Mouse (Mus musculus): ENCODE results near the gene Cacnb2. TPM values are rescaled to one million over a fixed set of nuclear protein-coding genes. Genes with fewer than 3 reads are reported as not detected.

The Cacnb2 gene
- total RNA-seq, 2 experiments from 2014 or later = 0.70 to 1.4 TPM

DNA sequence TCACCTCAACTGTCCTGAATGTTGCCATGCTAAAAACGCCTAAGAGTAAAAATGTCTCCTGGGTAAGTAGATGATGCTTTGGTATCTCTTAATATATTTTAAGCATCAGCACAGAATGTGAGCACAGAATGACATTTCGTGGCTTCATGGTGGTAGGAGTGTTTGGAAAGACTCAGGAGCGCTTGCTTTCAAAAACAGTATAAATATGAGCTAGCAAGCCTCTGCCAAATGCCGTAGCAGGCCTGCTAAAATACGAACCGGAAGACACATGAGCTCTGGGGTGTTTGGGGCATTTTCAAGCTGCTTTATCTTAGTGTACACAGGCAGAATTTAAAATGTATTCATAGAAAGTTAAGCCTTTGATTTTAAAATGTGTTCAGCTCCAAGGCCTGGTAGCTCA is 161.0 kb downstream of the Cacnb2 start:
- intact Hi-C loops (cut with DNase I; ENCODE audit: low total_unique reads) = no loop called here
- DNase-seq = no peak

DNA sequence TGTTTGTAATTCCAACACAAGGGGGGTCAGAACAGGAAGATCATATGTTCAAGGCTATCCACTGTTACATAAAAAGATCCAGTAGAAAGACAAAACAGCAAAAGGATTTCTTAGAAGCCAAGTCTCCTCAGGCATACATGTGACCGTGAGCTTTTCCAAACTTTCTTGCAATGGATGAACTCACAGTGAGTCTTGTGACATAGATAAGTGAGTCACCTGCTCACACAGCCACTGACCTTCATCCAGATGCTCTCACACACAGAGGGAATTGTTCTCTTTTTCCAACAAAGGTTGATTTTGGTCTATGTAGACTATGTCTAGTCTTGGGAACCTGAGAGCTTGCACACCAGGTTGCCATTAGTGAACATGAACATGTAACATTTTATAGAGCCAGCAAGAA is 166.6 kb downstream of the Cacnb2 start:
- intact Hi-C loops (cut with DNase I; ENCODE audit: low total_unique reads) = no loop called here
- DNase-seq = no peak

DNA sequence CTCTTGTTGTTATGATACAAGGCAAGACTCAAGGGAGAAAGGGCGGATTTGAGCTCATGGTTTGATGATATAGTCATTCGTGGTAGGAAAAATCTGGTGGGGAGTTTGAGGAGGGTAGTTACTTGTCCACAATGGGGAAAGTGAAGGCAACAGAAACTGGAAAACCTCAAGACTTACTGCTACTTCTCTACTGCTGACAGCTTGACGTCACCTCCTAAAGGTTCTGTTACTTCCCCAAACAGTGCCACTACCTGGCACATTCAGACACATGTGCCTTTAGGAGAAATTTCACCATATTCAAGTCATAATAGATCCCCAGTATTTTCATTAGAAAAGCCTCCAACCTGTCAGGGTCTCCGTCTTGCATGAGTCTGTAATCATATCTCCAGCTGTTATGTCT is 167.7 kb downstream of the Cacnb2 start:
- intact Hi-C loops (cut with DNase I; ENCODE audit: low total_unique reads) = no loop called here
- no peak for DNase-seq

DNA sequence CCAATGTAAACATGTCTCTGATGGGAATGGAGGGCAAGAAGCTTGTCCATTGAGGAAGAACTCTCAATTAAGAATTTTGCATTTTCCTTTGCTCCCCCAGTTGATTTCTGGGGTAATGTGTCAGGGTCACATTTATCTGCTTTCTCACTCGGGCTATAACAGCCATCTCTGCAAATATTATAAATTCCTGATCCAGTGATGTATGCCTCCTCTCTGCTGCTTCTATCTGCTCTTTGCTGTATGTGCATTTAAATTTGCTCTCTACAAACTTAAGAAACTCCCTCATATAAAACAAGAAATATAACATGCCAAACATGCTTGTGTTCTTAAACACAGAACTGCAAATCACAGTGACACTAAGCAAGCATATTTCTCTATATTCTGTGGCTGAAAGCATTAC is 171.5 kb downstream of the Cacnb2 start:
- intact Hi-C loops (cut with DNase I; ENCODE audit: low total_unique reads) = no loop called here
- DNase-seq = no peak

DNA sequence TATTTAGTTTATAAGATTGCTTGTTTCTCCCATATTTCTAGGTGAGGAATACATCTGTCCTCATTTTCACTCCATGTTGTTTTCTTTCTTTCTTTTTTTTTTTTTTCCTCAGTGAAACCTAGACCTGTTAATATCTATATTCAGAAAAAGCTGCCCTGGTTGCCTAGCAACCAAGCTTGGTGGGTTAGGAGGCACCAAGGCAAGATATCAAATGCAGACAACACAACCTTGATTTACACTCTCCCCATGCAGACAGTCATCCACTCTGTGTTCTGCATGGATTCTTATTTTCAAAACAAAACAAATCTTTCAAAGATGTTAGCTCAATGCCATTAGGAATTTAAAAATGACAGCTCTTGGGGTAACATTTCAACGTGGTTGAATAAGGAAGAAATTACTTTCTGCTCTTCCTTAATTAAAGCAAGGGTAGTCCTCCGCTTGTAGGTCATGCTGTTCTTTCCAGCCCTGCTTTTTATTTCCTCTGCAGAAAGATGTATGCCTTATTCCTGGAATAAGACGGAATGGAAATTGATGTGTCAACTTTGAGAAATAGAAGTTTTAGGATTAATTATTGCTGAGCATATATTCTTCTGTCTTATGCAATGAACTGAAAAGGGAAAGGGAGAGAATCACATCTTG is 172.1 kb downstream of the Cacnb2 start:
- intact Hi-C loops (cut with DNase I; ENCODE audit: low total_unique reads) = no loop called here

DNA sequence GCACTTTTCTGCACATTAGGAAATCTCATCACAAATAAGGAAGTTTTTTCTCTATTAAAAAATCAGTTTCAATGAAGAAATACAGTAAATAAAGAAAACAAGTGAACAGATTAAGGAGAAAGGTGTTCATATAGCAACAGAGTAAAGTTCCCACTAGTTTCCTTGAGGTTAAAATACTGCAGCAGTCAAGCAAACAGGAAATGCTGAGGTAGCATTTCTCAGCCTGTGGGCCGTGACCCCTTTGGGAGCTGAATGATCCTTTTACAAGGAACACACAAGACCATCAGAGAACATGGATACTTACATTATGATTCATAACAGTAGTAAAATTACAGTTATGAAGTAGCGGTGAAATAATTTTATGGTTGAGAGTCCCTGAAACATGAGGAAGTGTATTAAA is 185.1 kb downstream of the Cacnb2 start:
- intact Hi-C loops (cut with DNase I; ENCODE audit: low total_unique reads) = no loop called here
- no peak for DNase-seq

More for the DNA sequence above, 172.1 kb downstream of the Cacnb2 start:
- no peak for DNase-seq

DNA sequence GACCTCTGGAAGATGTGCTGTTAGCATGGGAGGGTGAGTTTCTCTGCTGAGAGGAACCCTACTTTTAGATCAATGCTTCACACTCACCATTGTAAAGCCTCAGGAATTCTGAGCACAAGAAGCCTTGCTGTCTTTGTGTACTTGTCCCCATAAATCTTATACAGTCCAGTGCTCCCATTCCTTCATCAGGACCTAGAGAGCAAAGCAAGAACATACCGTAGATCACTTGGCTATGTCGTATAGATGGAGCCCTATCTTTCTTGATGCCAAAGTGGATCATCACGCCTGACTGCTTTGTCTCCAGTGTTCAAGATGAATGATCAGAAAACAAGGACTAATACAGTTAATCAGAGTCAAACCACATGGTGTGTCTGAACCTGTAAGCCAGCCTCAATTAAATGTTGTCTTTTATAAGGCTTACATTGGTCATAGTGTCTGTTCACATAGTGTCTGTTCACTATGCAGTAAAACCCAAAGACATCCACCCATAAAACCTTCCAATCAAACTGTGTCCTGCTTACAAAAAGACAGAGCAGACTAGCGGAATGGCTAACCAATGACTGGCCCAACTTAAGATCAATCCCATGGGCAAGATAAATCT is 198.7 kb downstream of the Cacnb2 start:
- intact Hi-C loops (cut with DNase I; ENCODE audit: low total_unique reads) = no loop called here
- no peak for DNase-seq

DNA sequence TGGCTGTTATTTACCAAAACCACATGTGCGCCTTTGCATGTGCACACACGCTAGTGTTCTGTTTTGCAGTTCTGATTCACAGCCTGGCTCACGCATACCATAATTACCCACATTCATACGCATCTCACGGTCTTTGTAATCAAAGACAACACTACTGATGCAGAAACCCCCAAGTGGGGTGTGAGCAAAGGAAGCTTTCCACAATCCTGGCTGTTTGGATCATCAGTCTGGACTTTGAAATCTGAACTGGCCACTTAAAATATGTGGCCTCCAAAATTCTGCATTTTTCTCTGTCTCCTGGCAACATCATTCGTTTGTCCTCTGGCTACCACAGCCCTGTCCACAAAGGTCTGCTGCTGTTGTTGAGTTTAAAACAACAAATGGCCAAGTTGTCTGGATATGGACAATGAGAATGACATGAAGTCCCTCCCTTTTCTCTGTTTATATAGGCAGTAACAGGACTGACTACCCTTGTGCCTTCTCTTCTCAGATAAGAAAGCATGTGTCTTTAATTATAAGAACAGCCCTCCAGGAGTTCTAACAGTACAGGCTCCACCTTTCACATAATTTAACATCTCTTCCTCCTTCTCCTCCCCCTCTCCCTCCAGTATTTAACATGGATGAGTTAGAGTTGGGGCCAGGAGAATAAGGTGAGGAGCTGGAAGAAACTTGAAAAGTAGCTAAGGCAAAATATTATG is 204.9 kb downstream of the Cacnb2 start:
- no peak for DNase-seq
- intact Hi-C loops (cut with DNase I; ENCODE audit: low total_unique reads) = no loop called here

DNA sequence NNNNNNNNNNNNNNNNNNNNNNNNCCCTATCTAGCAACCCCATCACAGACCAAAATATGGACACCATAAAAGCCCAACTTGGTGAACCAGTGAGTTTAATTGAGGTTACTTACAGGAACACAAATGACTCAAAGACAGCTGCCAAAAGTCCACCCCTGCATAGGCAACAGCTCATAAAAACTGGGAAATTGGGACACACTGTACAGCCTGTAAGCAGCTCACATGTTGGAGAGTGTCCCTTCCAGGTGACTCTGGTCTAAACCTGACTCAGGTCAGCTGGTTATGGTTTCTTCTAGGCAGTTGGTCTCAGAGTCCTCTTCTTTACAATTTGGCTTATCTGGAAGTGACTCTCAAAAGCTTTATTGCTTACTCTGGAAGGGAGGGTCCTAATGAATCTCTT is 212.1 kb downstream of the Cacnb2 start:
- intact Hi-C loops (cut with DNase I; ENCODE audit: low total_unique reads) = no loop called here
- no peak for DNase-seq

DNA sequence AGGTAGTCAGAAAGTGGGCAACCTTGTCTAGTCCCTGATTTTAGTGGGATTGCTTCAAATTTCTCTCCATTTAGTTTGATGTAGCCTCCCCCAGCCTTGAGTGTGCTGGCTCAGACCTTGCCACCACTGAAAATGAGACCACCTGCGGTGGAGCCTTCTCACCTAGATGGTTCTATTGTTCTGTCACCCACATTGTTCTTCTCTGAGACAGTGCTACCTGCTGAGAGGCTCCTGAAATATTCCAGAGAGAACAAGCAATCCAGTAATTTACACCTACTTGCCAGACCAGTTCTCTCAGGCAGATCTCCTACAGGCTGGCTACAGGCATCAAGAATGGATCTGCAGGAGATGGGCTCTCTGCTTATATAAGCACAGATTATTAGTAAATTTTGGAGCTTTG is 215.8 kb downstream of the Cacnb2 start:
- intact Hi-C loops (cut with DNase I; ENCODE audit: low total_unique reads) = no loop called here

DNA sequence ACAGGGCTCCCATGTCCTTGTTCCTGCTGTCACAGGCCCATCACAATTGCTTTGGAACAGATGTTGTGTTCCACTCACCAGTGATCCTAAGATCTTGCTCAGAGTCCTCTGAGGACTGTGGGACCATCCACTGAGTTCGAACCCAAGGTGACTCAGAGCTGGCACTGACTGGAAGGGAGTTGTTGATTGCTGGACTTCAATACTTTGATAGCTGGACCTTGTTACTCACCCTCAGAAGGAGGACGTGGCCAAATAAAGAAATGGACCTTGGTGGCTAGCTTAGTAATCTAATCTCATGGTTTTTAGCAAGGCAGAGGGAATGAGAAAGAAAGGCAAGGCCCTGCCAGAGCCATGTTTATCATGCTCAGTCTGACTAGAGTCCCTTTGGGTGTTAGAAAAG is 218.1 kb downstream of the Cacnb2 start:
- no peak for DNase-seq
- intact Hi-C loops (cut with DNase I; ENCODE audit: low total_unique reads) = no loop called here

More for the DNA sequence above, 215.8 kb downstream of the Cacnb2 start:
- DNase-seq = no peak

DNA sequence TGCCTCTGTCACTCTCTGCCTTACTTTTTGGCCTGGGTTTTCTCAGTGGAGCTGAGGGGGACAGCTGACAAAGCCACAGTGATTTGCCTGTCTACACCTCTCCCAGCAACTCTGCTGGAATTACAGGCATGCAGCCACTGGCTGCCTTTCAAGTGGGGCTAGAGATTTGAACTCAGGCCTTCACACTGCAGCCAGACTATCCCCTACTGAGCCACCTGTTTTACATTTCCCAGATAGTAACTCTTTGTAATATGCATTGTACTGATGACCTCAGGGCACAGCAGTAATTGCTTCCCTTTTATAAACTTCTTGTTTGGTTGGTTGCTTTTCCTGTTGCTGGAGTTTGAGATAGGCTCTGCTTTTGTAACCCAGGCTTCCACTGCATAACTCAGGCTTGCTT is 220.2 kb downstream of the Cacnb2 start:
- intact Hi-C loops (cut with DNase I; ENCODE audit: low total_unique reads) = no loop called here
- no peak for DNase-seq

DNA sequence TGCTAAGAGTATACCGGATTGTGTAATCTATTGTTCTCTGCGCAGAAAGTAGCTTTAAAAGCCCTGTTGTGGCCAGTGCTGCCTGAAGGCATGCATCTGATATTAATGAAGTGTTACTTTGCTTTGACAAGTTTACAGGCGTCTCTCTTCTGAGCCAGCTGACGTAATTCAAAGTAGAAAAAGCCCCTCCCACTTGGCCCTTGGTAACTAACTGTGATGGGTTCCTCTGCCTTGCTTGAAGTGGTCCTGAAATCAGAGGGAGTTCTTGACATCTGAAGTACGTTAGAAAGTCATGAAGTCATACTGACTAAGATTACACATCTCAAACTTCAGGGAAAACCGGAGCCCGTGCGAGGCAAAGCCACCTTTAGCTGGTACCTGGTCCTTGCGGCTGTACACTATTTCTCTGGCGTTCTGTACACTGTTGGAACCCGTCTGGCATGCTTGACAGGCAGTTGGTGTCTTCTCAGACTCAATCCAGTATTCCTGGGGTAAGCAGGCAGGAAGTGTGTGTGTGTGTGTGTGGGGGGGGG is 221.0 kb downstream of the Cacnb2 start:
- no peak for DNase-seq
- intact Hi-C loops (cut with DNase I; ENCODE audit: low total_unique reads) = no loop called here

DNA sequence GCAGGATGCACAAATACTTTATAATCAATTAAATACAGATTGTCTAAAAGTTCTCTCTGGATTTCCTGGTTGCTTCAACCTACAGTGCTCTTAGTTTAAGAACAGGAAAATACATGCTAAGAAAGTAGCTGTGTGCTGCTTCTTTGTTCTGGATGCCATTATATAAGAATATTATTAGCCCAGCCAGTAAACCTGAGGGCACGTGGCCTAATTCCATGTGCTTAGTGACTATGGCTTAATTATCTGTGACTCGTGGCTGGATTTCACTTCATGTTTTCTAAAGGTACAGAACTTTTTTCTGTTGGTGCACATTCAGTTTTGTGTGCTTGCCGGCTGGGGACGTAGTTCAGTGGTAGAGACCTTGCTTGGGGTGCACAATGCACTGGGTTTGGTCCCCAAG is 222.3 kb downstream of the Cacnb2 start:
- intact Hi-C loops (cut with DNase I; ENCODE audit: low total_unique reads) = no loop called here
- no peak for DNase-seq

DNA sequence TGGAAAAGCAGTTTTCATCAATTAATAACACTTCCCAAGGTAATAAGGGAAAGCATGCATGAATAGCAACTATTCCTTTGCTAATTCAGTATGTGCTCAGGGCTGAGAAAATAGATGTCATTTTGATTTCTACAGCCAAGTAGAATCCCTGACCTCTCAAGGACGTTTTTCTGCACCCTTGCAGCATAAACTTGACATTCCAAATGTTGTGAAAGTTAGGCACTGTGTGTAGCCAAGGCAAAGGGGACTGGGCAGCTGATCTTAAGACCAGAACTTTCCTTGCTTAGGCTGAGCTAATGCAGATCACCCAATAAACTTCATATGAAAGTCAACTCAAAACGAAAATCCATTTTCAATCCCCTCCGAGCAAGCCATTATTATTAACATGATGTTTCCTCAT is 226.6 kb downstream of the Cacnb2 start:
- intact Hi-C loops (cut with DNase I; ENCODE audit: low total_unique reads) = no loop called here

DNA sequence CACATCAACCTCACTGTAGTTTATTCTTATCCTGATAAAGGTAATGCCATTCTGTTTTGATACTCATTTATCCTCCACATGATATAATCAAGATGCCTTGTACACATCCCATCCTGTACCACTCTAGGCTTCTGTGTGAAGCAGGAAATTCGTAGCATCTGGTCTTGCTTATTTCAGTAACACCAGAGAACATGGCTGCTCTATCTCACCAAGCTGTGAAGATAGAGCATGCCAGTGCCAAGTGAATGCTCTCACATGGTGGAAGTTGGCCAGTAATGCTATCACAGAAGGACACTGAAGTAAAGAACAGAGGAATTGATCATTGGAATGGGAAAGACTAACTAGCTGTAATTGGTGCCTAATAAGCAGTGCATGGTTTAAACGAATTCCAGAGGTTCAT is 228.4 kb downstream of the Cacnb2 start:
- DNase-seq = no peak
- intact Hi-C loops (cut with DNase I; ENCODE audit: low total_unique reads) = no loop called here

More for the DNA sequence above, 226.6 kb downstream of the Cacnb2 start:
- no peak for DNase-seq

DNA sequence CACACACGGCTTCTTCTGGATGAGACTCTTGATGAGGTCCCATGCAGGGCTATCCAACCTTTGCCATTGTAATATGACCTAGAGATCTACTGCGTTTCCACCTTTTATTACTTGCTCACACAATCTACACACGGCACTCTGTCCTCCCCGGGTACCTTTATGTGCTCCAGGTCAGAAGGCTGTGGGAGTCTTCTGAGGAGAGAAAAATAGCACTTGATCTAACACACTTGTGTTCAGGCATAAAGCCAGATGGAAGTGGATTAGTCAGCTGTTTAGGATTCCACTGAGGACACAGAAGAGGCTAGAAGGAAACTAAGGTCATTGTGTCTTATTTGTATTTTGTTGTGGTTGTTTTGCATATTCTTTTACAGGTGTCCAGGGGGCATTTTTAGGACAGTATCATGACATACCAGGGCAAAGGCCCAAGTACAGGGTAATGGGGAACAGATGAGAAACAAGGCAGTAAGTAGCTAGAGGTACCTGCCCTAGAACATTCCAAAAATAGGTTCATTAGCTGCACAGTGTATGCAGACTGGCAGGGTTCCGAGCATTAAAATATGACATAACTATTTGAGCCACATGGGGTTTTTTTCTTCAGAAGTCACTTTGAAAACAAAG is 231.9 kb downstream of the Cacnb2 start:
- intact Hi-C loops (cut with DNase I; ENCODE audit: low total_unique reads) = no loop called here
- DNase-seq = no peak

DNA sequence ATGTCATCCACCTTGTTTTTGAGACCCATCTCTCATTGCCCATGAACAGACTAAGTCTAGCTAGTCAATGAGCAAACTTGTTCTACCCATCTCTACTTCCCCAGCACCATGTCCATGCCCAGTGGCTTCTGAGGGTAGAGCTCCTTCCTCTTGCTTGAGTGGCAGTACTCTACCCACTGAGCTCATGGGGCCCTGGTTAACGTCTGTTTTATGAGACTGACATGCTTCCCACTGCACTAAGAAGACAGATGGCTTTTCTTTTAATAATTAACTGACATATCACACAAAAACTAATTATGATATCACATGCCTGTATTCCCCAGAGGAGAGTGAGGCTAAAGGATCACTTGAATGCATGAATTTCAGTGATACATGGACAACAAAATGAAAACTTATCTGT is 238.4 kb downstream of the Cacnb2 start:
- intact Hi-C loops (cut with DNase I; ENCODE audit: low total_unique reads) = no loop called here

DNA sequence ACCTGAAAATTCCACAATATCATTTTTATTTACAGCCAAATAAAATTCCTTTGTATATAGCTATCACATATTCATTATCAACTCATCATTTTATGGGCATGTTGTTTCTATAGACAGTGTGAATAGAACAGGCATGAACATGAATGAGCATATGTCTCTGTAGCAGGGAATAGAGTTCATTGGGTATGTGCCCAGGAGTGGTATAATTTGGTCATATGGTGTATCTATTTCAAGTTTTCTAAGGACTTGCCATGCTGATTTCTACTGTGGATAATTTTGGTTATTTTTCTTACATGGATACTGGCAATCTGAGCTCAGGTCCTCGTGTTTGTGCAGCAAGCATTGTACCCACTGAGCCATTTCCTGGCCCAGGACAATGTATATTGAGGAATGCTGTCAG is 243.8 kb downstream of the Cacnb2 start:
- DNase-seq = no peak

More for the DNA sequence above, 238.4 kb downstream of the Cacnb2 start:
- DNase-seq = no peak

DNA sequence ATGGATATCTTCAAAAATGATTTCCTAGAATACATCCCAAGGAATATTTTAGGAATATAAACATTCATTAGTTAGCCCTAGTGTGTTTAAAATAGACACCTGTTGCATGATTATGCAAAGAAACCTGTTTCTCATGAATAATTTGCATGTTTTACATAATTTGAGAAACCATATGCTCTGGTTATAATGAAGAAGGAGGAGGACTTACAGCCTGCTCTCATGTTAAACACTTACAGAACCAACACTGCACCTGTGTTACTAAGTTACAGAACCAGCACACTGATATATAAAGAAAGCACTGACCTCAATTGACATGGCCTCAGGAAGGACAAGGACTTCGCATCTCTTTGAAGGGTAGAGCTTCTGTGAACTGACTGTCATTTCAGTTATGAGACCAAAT is 244.3 kb downstream of the Cacnb2 start:
- intact Hi-C loops (cut with DNase I; ENCODE audit: low total_unique reads) = no loop called here

More for the DNA sequence above, 243.8 kb downstream of the Cacnb2 start:
- intact Hi-C loops (cut with DNase I; ENCODE audit: low total_unique reads) = no loop called here

More for the DNA sequence above, 244.3 kb downstream of the Cacnb2 start:
- DNase-seq = no peak

All from gastrocnemius, postnatal 14 days (tissue).